Mouse (Mus musculus): ENCODE results near the gene Gm4985. TPM values are rescaled to one million over a fixed set of nuclear protein-coding genes. Genes with fewer than 3 reads are reported as not detected.
"Not testable (repeated sequence)": the region's sequence is repeated elsewhere in the genome, so short reads cannot be mapped to it uniquely, and the experiment has no call there.

Gm4985 gene
- not detected for total RNA-seq (2021)
- long read RNA-seq, experiment 1: 0 reads
- long read RNA-seq, experiment 2: 0 reads

- not testable (repeated sequence) for DNase-seq (ENCODE audit: low spot score in 2 of 2)
Measured at GRCm38 (mm10) chrX:23958834-23959233, at the start of gene Gm4985. Gene Gm4985, minus strand, starts transcription at chrX:23958934.

- no peak for DNase-seq (ENCODE audit: low spot score in 2 of 2)
Measured at GRCm38 (mm10) chrX:23954161-23954560, 4.6 kb downstream of the Gm4985 start.

Small RNAs within 50 kb of the gene (microRNA-seq; reads per million reads assigned to microRNA genes)
- gene Gm25299: not detected

Other genes with a start within 250 kb of the Gm4985 start
- gene Gm4907, start 76.4 kb downstream of the Gm4985 start, total RNA-seq (2021): not detected

Measured in gastrocnemius, postnatal 4 days (tissue).